20 mouse cellular contexts compared by ENCODE assay signal in the genomic region with DNA sequence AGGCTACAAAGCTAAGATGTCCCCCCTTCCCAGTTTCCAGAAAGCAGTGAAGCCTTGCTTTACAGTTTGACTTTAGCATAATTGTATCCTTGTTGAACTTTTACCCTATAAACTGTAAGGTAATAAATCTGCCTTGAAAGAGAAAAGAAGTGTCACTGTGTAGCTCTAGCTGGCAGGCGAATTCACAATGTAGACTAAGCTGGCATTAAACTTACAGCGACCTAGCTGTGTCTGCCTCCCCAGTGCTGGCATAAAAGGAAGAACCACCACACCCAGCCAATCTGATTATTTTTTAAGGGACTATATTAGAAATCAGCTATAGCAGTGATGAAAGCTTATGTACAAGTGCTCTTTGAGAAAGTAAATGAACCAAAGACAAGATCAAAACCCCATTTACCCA.
DNase-seq lines count a peak whose midpoint lies in the region; ATAC-seq and TF ChIP-seq lines count a peak whose summit lies in the region.
"Had no signal": no experiment of that assay in that cellular context is flagged by ENCODE, and none has a peak within 500 bp of the region (broad histone marks: within the 10 kb centered on the region; RNA-seq: fewer than 3 reads in every experiment).

No protein-coding gene starts in this region.

- H3K4me3 ChIP-seq in hindbrain, embryonic 11.5 days (ENCODE audit: low read depth, low read length) = no peak overlapping the region
- H3K4me3 ChIP-seq in hindbrain, postnatal 0 days (ENCODE audit: low read length) = no peak overlapping the region
- H3K4me3 ChIP-seq in midbrain, embryonic 11.5 days (ENCODE audit: low read depth, low read length) = no peak overlapping the region
- no peak overlapping the region for H3K4me3 ChIP-seq in midbrain, embryonic 14.5 days (replicated peaks; ENCODE audit: low read depth, low read length)
- H3K4me3 ChIP-seq in hindbrain, embryonic 14.5 days (replicated peaks; ENCODE audit: low read length) = no peak overlapping the region
- no peak overlapping the region for H3K4me3 ChIP-seq in neural tube, embryonic 12.5 days
- H3K4me3 ChIP-seq: embryonic facial prominence, embryonic 13.5 days; erythroblast, embryonic 14.5 days; gastrocnemius, adult 2 months; intestine, embryonic 15.5 days; myocyte had no signal

- no peaks in the 10 kb centered on the region for H3K27me3 ChIP-seq in hindbrain, embryonic 11.5 days (ENCODE audit: control insufficient read depth, insufficient read depth, low read length)
- H3K27me3 ChIP-seq in hindbrain, postnatal 0 days (ENCODE audit: insufficient read depth, low read length) = no peaks in the 10 kb centered on the region
- H3K27me3 ChIP-seq in midbrain, embryonic 11.5 days (ENCODE audit: control insufficient read depth, insufficient read depth, low read length) = no peaks in the 10 kb centered on the region
- H3K27me3 ChIP-seq in midbrain, embryonic 14.5 days (ENCODE audit: control insufficient read depth, insufficient read depth, low read length) = no peaks in the 10 kb centered on the region
- H3K27me3 ChIP-seq in hindbrain, embryonic 14.5 days (ENCODE audit: control insufficient read depth, insufficient read depth, low read length) = no peaks in the 10 kb centered on the region
- no peaks in the 10 kb centered on the region for H3K27me3 ChIP-seq in neural tube, embryonic 12.5 days (replicated peaks)
- H3K27me3 ChIP-seq: embryonic facial prominence, embryonic 13.5 days; intestine, embryonic 15.5 days had no signal

- no peak overlapping the region for H3K9ac ChIP-seq in hindbrain, embryonic 11.5 days (ENCODE audit: low read depth, low read length)
- H3K9ac ChIP-seq in hindbrain, postnatal 0 days (replicated peaks; ENCODE audit: low read length) = no peak overlapping the region
- no peak overlapping the region for H3K9ac ChIP-seq in midbrain, embryonic 11.5 days (ENCODE audit: low read length)
- H3K9ac ChIP-seq in midbrain, embryonic 14.5 days (replicated peaks; ENCODE audit: low read length) = no peak overlapping the region
- H3K9ac ChIP-seq in hindbrain, embryonic 14.5 days = no peak overlapping the region
- no peak overlapping the region for H3K9ac ChIP-seq in neural tube, embryonic 12.5 days
- H3K9ac ChIP-seq: embryonic facial prominence, embryonic 13.5 days; intestine, embryonic 15.5 days had no signal

- DNase-seq in hindbrain, embryonic 11.5 days (ENCODE audit: low spot score) = no peak
- no peak for DNase-seq in hindbrain, postnatal 0 days (ENCODE audit: low spot score)
- peak; percentile 69 for DNase-seq in midbrain, embryonic 11.5 days (ENCODE audit: low spot score, missing footprints)
- no peak for DNase-seq in midbrain, embryonic 14.5 days
- DNase-seq in hindbrain, embryonic 14.5 days (ENCODE audit: low spot score) = no peak
- DNase-seq in spleen, postnatal 4 days (ENCODE audit: low spot score in 2 of 2) = no peak
- DNase-seq in layer of hippocampus, postnatal 25 days (ENCODE audit: extremely low spot score in 1 of 2, low spot score in 1 of 2) = no peak
- DNase-seq: adrenal gland, adult 2 months; cerebellum, adult 18-20 months; gastrocnemius, adult 2 months; heart, adult 11 months; lung, postnatal 4 days; thymus, postnatal 25 days had no signal

- no peaks in the 10 kb centered on the region for H3K9me3 ChIP-seq in hindbrain, embryonic 11.5 days (ENCODE audit: control insufficient read depth, low read length)
- H3K9me3 ChIP-seq in hindbrain, postnatal 0 days (ENCODE audit: low read length) = no peaks in the 10 kb centered on the region
- no peaks in the 10 kb centered on the region for H3K9me3 ChIP-seq in midbrain, embryonic 11.5 days (ENCODE audit: control insufficient read depth, low read length)
- H3K9me3 ChIP-seq in midbrain, embryonic 14.5 days (ENCODE audit: control insufficient read depth, low read length) = no peaks in the 10 kb centered on the region
- H3K9me3 ChIP-seq in hindbrain, embryonic 14.5 days (ENCODE audit: control insufficient read depth, low read length) = no peaks in the 10 kb centered on the region
- H3K9me3 ChIP-seq in neural tube, embryonic 12.5 days = no peaks in the 10 kb centered on the region
- H3K9me3 ChIP-seq: embryonic facial prominence, embryonic 13.5 days; intestine, embryonic 15.5 days had no signal

- H3K4me1 ChIP-seq in hindbrain, embryonic 11.5 days (replicated peaks; ENCODE audit: control insufficient read depth, insufficient read depth, low read length) = no peaks in the 10 kb centered on the region
- no peaks in the 10 kb centered on the region for H3K4me1 ChIP-seq in hindbrain, postnatal 0 days (ENCODE audit: insufficient read depth, low read length)
- H3K4me1 ChIP-seq in midbrain, embryonic 11.5 days (ENCODE audit: control insufficient read depth, insufficient read depth, low read length) = peaks cover 5% of the 10 kb centered on the region; the same call in 1 of the 2 replicates
- H3K4me1 ChIP-seq in midbrain, embryonic 14.5 days (ENCODE audit: control insufficient read depth, insufficient read depth, low read length) = peaks cover 8% of the 10 kb centered on the region
- 0 out of 2 replicates have a peak, but pooled peaks cover 11% of the 10 kb centered on the region for H3K4me1 ChIP-seq in hindbrain, embryonic 14.5 days (replicated peaks; ENCODE audit: control insufficient read depth, insufficient read depth, low read length)
- peaks cover 12% of the 10 kb centered on the region for H3K4me1 ChIP-seq in neural tube, embryonic 12.5 days
- H3K4me1 ChIP-seq: embryonic facial prominence, embryonic 13.5 days; intestine, embryonic 15.5 days had no signal

- WGBS in hindbrain, embryonic 11.5 days = 58% methylated on average over 2 of the region's 2 CpGs
- 24% methylated on average over 2 of the region's 2 CpGs for WGBS in hindbrain, postnatal 0 days
- 59% methylated on average over 2 of the region's 2 CpGs for WGBS in midbrain, embryonic 11.5 days
- 29% methylated on average over 2 of the region's 2 CpGs for WGBS in midbrain, embryonic 14.5 days
- WGBS in hindbrain, embryonic 14.5 days = 28% methylated on average over 2 of the region's 2 CpGs
- WGBS in neural tube, embryonic 12.5 days = 8% methylated on average over 2 of the region's 2 CpGs

- peak; percentile 82 for ATAC-seq in hindbrain, embryonic 11.5 days (ENCODE audit: low FRiP score)
- no peak for ATAC-seq in hindbrain, postnatal 0 days
- peak; percentile 33; the same call in 1 of the 2 replicates for ATAC-seq in midbrain, embryonic 11.5 days (ENCODE audit: low FRiP score)
- no peak for ATAC-seq in midbrain, embryonic 14.5 days (ENCODE audit: low FRiP score, low TSS enrichment)
- no peak for ATAC-seq in hindbrain, embryonic 14.5 days (ENCODE audit: low FRiP score)
- peak; percentile 91 for ATAC-seq in neural tube, embryonic 12.5 days (ENCODE audit: low FRiP score, low read depth)
- ATAC-seq: intestine, embryonic 15.5 days had no signal

- no peak overlapping the region for H3K4me2 ChIP-seq in hindbrain, embryonic 11.5 days (replicated peaks; ENCODE audit: low read depth, low read length)
- no peak overlapping the region for H3K4me2 ChIP-seq in hindbrain, postnatal 0 days (ENCODE audit: low read depth, low read length)
- H3K4me2 ChIP-seq in midbrain, embryonic 11.5 days = no peak overlapping the region
- H3K4me2 ChIP-seq in midbrain, embryonic 14.5 days (ENCODE audit: low read length) = no peak overlapping the region
- peak overlapping the region; percentile 22; the same call in 1 of the 2 replicates for H3K4me2 ChIP-seq in hindbrain, embryonic 14.5 days (replicated peaks)
- peak overlapping the region; percentile 24; the same call in 1 of the 2 replicates for H3K4me2 ChIP-seq in neural tube, embryonic 12.5 days (replicated peaks)
- H3K4me2 ChIP-seq: embryonic facial prominence, embryonic 13.5 days; heart, embryonic 11.5 days; intestine, embryonic 15.5 days had no signal

- H3K27ac ChIP-seq in hindbrain, embryonic 11.5 days (ENCODE audit: low read depth, low read length) = no peak overlapping the region
- H3K27ac ChIP-seq in hindbrain, postnatal 0 days = no peak overlapping the region
- no peak overlapping the region for H3K27ac ChIP-seq in midbrain, embryonic 11.5 days (ENCODE audit: low read depth, low read length)
- H3K27ac ChIP-seq in midbrain, embryonic 14.5 days (replicated peaks; ENCODE audit: low read depth, low read length) = no peak overlapping the region
- no peak overlapping the region for H3K27ac ChIP-seq in hindbrain, embryonic 14.5 days
- no peak overlapping the region for H3K27ac ChIP-seq in neural tube, embryonic 12.5 days
- H3K27ac ChIP-seq: embryonic facial prominence, embryonic 13.5 days; gastrocnemius, adult 2 months; intestine, embryonic 15.5 days; kidney, postnatal 0 days had no signal

- no peaks in the 10 kb centered on the region for H3K36me3 ChIP-seq in hindbrain, embryonic 11.5 days (ENCODE audit: control insufficient read depth, insufficient read depth, low read length)
- H3K36me3 ChIP-seq in hindbrain, postnatal 0 days (ENCODE audit: insufficient read depth, low read length) = no peaks in the 10 kb centered on the region
- H3K36me3 ChIP-seq in midbrain, embryonic 11.5 days (ENCODE audit: control insufficient read depth, insufficient read depth, low read length) = no peaks in the 10 kb centered on the region
- no peaks in the 10 kb centered on the region for H3K36me3 ChIP-seq in midbrain, embryonic 14.5 days (ENCODE audit: control insufficient read depth, insufficient read depth, low read length)
- no peaks in the 10 kb centered on the region for H3K36me3 ChIP-seq in hindbrain, embryonic 14.5 days (replicated peaks; ENCODE audit: control insufficient read depth, insufficient read depth)
- H3K36me3 ChIP-seq in neural tube, embryonic 12.5 days = no peaks in the 10 kb centered on the region
- H3K36me3 ChIP-seq: embryonic facial prominence, embryonic 13.5 days; intestine, embryonic 15.5 days had no signal

- TF ChIP-seq CTCF in hindbrain, postnatal 0 days (IDR thresholded peaks at IDR 0.05; ENCODE audit: low read depth) = no peak

Comparison
In these comparisons a context has a peak if more than half of its experiments do, and no peak if none do; other contexts are left out.
1. ATAC-seq: peak in hindbrain, embryonic 11.5 days (single experiment), midbrain, embryonic 11.5 days (single experiment) and neural tube, embryonic 12.5 days (single experiment); none in hindbrain, postnatal 0 days (single experiment), midbrain, embryonic 14.5 days (single experiment) and hindbrain, embryonic 14.5 days (single experiment).
2. H3K4me2 ChIP-seq: peak in hindbrain, embryonic 14.5 days (single experiment) and neural tube, embryonic 12.5 days (single experiment); none in hindbrain, embryonic 11.5 days (single experiment), hindbrain, postnatal 0 days (single experiment), midbrain, embryonic 11.5 days (single experiment) and midbrain, embryonic 14.5 days (single experiment).